Mouse (Mus musculus) bone marrow, adult 2 months (tissue): Measurements from ENCODE around the gene Tom1l2.

Experiments
- CTCF ChIP-seq: fragments of 200-500 bp; IDR thresholded peaks from 2 replicates; pipeline ENCODE4 v1.5.1; 2011; ENCODE audit warnings: low read length, control low read depth; ENCODE audit not compliant: control insufficient read depth, insufficient read depth
- POLR2A ChIP-seq: fragments of 200-500 bp; IDR thresholded peaks from 2 replicates; pipeline ENCODE4 v1.6.1; 2011; ENCODE audit warnings: low read depth, mild to moderate bottlenecking, control low read depth, low read length, borderline replicate concordance; ENCODE audit not compliant: control insufficient read depth

- no peak for TF ChIP-seq POLR2A
- TF ChIP-seq CTCF = no peak
Observed at GRCm38 (mm10) chr11:60192534-60192933, 160.2 kb downstream of the Tom1l2 start.
